Mouse (Mus musculus): ENCODE data around the gene Abcd3.
"Not testable (repeated sequence)": the region's sequence is repeated elsewhere in the genome, so short reads cannot be mapped to it uniquely, and the experiment has no call there.

Gene Abcd3

DNA sequence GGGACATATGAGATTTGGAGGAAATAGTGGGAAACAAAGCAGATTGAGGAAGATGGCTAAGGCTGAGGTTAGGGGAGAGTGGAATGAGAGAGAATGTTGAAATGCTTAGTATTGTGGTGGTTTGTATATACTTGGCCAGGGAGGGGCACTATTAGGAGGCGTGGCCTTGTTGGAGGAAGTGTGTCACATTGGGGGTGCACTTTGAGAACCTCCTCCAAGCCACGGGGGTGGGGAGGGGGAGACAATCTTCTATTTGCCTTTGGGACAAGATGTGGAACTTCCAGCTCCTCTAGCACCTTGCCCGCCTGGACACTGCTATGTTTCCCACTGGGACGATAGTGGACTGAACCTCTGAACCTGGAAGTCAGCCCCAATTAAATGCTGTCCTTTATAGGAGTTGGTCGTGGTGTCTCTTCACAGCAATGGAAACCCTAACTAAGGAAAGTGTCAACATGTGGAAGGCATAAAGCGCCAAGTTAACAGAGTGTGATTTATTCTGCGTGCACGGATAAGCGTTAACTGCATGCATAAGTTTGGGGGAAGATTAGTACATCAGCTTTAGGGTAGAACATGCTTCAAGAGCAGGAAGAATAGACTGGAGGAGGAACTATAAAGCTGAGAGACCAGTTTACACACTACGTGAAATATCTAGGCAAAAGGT, 3.8 kb upstream of the Abcd3 start:
- DNase-seq (ENCODE audit: low spot score) = no peak

DNA sequence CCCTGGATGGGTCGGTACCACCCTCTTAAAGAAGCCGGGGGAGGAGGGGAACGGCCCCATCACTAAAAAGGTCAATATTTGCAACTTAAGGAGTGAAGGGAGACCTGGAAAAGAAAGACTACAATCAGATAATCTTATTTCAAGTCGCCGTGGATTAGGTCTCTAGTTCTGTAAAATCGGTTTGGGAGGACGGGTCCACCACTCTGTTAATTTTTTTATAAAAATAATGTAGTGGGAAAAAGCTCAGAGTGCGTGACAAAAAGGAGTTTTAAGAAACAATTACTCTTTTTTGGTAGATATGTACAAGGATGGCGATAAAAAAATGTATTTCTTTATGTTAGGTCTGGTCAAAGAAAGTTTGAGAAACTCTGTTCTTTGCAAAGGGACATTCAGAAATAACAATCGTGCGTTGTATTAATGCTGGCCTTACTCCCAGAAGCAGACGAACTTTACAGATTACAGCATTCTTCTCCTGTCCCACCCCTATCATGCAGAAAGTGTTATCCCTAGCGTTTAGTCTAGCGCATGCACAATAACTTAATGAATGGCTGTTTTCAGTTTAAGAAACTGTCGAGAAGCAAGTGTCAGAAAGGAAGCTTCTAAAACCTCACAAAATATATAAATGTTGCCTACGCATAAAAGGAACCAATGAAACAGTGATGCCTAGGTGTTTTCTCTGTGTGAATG, 590 bp upstream of the Abcd3 start:
- DNase-seq (ENCODE audit: low spot score) = no peak

- DNase-seq (ENCODE audit: low spot score) = no peak
These were observed 663 bp downstream of the Abcd3 start for GRCm38 (mm10) chr3:121814413-121814864.

- DNase-seq (ENCODE audit: low spot score) = no peak
These were observed 1.3 kb downstream of the Abcd3 start for GRCm38 (mm10) chr3:121813834-121814233.

- DNase-seq (ENCODE audit: low spot score) = no peak
These were observed 6.9 kb downstream of the Abcd3 start for GRCm38 (mm10) chr3:121808246-121808645.

DNA sequence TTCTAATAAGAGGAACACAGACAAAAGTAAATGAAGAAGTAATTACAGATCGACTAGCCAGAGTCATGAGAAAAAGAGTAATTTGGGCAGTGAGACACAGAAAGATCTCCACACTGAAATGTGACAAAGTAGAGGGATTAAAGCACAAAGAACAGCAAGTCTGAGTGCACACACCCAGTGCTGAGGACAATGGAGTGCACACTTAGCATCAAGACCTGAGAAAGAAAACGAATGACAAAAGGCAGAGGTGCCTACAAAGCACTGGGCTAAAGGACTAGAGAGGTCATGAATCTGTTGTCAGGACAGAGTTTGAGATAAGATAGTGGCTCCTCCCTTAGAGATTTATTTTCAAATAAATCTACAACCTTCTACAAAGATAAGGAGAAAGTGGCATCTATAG, 20.9 kb downstream of the Abcd3 start:
- DNase-seq (ENCODE audit: low spot score) = no peak

DNA sequence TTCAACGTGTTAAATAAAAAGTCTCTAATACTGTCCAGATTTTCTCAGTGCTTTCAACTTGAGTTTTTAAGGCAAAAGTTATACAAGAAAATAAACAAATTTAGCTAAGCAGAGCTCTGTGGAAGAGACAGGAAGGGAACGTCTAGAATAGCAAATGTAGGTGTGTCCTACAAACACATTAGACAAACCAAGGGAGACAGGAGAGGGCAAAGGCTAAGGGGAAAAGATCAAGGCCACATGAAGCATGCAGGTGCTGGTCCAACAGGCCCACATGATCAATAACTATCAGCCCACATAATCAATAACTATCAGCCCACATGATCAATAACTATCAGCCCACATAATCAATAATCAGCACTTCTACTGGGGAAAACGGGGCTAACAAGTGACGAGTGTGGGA, 22.9 kb downstream of the Abcd3 start:
- DNase-seq (ENCODE audit: low spot score) = no peak

GRCm38 (mm10) chr3:121790442-121790841, 24.7 kb downstream of the Abcd3 start:
- no peak for DNase-seq (ENCODE audit: low spot score)

DNA sequence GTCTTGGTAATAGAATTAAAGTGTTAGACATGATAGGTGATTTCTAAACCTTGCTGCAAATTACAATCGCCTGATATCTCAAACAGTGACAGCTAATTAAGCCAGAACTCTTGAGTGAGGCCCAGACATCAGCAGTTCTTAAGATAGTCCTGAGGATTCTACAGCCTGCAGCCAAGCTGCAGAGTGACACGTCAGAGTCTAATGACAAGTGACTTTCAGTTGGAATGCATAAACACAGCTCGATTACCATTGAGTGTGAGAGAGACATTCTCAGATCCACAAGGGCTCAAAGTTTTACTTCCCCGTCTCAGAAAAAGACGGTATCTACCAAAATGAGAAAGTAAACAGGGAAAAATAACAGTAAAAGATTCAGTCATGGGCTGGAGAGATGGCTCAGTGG, 25.3 kb downstream of the Abcd3 start:
- DNase-seq (ENCODE audit: low spot score) = no peak

DNA sequence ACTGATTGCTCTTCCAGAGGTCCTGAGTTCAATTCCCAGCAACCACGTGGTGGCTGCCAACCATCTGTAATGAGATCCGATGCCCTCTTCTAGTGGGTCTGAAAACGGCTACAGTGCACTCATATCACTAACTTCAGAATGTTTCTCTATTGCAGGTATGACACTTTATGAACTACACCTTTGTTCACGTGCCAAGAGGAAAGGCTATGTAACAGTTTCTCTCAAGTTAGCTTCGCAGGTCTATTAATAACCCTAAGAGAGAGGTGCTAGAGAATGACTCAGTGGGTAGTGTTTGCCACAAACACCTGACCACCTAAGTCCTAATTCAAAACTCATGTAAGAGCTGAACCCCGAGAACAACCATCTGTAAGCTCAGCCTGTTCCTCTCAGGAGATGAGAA, 32.1 kb downstream of the Abcd3 start:
- no peak for DNase-seq (ENCODE audit: low spot score)

- DNase-seq (ENCODE audit: low spot score) = peak; percentile 71
These were observed 37.2 kb downstream of the Abcd3 start for GRCm38 (mm10) chr3:121777943-121778342.

GRCm38 (mm10) chr3:121773336-121773735, 41.8 kb downstream of the Abcd3 start:
- not testable (repeated sequence) for DNase-seq (ENCODE audit: low spot score)

- DNase-seq (ENCODE audit: low spot score) = no peak
These were observed 46.3 kb downstream of the Abcd3 start for GRCm38 (mm10) chr3:121768770-121769169.

GRCm38 (mm10) chr3:121766818-121767217, 48.3 kb downstream of the Abcd3 start:
- DNase-seq (ENCODE audit: low spot score) = no peak

DNA sequence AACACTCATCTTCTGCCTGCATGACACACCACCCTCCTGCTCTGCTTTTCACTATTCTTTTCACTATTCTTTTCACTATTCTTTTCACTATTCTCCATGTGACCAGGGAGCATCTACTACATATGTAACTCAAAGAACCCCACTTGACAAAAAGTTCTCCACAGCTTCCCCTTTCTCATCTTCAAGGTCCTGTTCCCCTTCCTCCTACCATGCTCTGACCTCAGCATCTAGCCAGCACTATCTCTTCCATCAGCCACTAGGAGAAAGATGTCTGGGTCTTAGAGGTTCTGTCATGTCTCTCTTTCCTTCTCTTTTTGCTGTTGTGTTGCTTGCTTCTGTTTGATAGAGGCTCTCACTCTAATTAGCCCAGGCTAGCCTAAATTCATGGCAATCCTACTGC, 49.1 kb downstream of the Abcd3 start:
- DNase-seq (ENCODE audit: low spot score) = no peak

DNA sequence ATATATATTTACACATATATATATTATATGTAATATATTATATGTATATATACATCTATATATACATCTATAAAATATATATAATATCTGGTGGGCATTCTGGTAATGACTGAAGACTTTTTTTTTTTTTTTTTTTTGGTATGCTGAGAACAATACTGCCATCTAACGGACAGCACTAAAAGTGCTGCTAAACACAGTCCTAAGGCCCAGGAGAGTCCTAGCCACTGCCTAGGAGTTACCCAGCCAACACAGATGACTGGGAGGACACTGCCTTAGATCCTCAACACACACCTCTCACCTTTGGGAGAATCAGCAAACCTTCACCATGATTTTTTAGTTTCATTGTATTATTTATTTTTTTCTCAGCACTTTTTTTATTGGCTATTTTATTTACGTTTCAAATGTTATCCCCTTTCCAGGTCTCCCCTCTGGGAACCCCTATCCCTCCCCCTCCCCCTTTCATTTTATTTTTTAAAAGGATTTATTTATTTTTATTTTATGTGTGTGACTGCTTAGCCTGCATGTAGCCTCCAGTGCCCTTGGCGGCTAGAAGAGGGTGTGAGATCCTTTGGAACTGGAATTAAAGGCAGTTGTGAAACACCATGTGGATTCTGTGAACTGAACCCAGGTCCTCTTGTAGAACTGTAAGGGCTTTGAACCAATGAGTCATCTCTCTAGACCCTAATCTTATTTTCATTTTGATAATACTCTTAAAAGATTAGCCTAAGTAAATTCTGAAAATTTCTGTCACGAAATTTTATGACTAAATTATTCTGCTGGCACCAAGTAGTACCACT, 52.8 kb downstream of the Abcd3 start:
- DNase-seq (ENCODE audit: low spot score) = no peak

DNA sequence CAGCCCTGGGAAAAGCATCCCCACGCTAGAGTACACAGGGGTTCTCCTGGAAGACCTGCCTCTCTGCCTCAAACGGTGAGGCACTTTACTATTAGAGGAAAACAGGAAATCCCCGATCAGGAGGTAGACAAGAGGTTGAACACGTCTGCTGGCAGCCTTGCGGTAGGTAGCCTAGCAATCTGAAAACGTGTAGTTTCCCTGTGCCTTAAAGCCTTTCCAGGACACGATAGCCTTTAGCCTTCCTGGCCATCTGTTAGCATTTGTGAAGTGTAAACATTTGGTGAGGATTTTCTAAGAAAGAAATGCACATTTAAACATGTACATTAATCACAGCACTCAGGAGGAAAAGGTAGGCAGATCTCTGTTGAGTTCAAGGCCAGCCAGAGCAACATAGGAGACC, 56.7 kb downstream of the Abcd3 start:
- DNase-seq (ENCODE audit: low spot score) = no peak

DNA sequence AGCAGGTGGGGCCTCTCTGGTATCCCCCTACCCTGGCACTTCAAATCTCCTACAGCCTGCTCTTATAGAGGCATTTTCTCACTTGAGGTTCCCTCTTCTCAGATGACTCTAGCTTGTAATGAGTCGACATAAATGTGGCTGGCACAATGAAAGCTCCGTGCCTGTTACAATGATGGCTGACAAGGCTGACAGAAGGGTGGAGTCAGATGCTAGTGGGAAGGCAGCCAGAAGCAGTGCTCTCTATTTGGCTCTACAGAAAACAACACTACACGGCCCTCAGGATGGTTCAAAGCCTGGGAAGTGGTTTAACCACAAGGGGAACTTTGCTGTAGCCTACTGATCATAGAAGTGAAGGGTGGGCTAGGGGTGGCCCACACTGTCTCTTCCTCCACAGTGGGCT, 60.0 kb downstream of the Abcd3 start:
- no peak for DNase-seq (ENCODE audit: low spot score)

DNA sequence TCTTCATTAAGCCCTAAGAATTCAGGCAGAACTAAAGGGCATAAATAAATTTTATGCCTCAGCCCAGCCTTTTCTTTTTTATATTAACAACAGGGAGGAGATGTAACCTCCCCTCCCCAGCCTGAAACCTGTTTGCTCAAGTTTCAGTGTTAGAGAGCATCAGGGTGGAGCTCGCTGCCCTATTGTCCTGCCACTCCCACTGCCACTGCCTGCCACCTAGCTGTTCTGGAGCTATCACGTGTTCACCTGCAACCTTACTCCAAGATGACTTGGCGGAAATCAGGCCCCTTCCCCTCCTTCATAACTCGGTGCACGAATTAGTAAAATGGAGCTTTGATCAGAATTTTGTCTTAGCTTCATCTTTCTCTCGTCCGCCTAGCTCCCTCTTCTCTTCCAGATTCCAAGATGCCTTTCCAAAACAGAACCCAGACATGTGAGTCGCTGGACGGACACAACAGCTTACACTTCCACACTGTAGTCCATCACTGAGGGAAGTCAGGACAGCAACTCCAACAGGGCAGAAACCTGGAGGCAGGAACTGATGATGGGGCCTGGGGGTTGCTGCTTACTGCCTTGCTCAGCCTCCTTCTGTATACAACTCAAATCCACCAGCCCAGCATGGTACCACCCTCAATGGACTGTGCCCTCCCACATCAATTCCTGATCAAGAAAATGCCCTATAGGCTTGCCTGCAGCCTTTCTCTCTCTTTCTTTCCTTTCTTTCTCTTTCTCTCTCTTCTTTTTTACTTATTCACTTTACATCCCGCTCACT, 60.6 kb downstream of the Abcd3 start:
- not testable (repeated sequence) for DNase-seq (ENCODE audit: low spot score)

DNA sequence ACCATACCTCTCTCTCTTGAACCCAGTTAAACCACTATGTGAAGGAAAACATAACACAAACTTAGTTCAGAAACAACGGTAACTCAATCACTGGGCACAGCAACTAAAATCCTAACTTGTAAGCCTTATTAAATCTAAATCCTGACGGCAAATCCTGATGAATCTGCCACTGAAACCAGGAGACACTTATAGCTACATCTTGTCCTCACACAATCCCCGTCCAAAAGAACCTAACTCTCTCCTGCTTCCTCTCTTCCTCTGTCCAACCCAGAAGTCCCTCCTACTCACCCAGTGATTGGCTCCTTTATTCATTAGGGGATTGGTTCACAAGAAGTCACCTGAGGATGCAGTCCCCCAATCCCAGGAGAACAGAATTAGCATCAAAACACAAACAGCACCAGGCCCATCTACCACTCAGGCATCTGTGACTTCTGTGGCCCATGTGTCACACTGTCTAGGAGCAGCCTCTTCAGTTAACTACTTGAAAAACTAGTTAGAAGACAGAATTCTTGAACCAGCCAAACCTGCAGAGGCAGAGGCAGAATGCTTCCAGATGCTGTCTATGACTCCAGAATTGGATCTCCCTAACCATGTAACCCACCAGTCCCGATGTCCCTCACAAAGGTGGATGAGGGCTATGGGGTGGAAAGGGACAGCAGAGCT, 73.8 kb downstream of the Abcd3 start:
- DNase-seq (ENCODE audit: low spot score) = not testable (repeated sequence)

- no peak for DNase-seq (ENCODE audit: low spot score)
These were observed 75.5 kb downstream of the Abcd3 start for GRCm38 (mm10) chr3:121739489-121740213.
